In the genomic region with DNA sequence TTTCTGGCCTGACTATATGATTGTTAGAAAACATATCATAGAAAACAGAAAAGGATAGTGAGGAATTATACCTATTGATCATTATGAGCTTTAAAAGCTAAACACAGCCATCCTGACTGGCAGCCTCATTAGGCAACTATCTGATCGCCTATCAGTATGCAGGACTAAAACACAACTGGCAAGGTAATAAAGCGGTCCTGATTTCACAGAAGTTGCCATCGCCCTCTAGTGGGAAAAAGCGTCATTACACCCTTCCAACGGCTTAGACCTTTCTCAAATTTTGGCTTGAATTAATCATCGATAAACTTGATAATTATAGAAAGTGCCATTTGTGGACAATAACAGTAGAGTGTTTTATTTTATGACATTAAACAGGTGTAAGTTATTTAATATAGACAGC, we compare ENCODE assay signal across 10 mouse cellular contexts. TPM values are rescaled to one million over a fixed set of nuclear protein-coding genes. Genes with fewer than 3 reads are reported as not detected.
A peak's percentile ranks its signal among the peaks of the same experiment; 100 is the strongest.
DNase-seq lines count a peak whose midpoint lies in the region; ATAC-seq and TF ChIP-seq lines count a peak whose summit lies in the region.
"Had no signal": no experiment of that assay in that cellular context is flagged by ENCODE, and none has a peak within 500 bp of the region (broad histone marks: within the 10 kb centered on the region; RNA-seq: fewer than 3 reads in every experiment).

No protein-coding gene starts in this region.

- TF ChIP-seq CTCF in heart, postnatal 0 days (IDR thresholded peaks at IDR 0.05; ENCODE audit: low read depth): peak; percentile 87

- H3K9ac ChIP-seq in intestine, embryonic 14.5 days (ENCODE audit: low read length): no peak overlapping the region
- H3K9ac ChIP-seq in intestine, embryonic 16.5 days (ENCODE audit: low read depth, low read length): no peak overlapping the region
- H3K9ac ChIP-seq in heart, postnatal 0 days (replicated peaks; ENCODE audit: low read depth, low read length): no peak overlapping the region

- H3K9me3 ChIP-seq in intestine, embryonic 14.5 days (ENCODE audit: control insufficient read depth, low read length): no peaks in the 10 kb centered on the region
- H3K9me3 ChIP-seq in intestine, embryonic 16.5 days (ENCODE audit: control insufficient read depth, low read length): no peaks in the 10 kb centered on the region
- H3K9me3 ChIP-seq in heart, postnatal 0 days (replicated peaks; ENCODE audit: control insufficient read depth, low read length): no peaks in the 10 kb centered on the region
- H3K9me3 ChIP-seq: embryonic facial prominence, embryonic 13.5 days had no signal

- no peak for ATAC-seq in intestine, embryonic 14.5 days (replicated peaks; ENCODE audit: low FRiP score, low TSS enrichment, low read depth)
- ATAC-seq in intestine, embryonic 16.5 days: no peak; the same call in 1 of the 2 replicates
- no peak for ATAC-seq in heart, postnatal 0 days (ENCODE audit: insufficient read depth, low read depth)
- peak; percentile 78 for ATAC-seq in megakaryocyte-erythroid progenitor cell, adult 5-6 weeks (replicated peaks; ENCODE audit: low FRiP score, low TSS enrichment, poor library complexity, severe bottlenecking)

- H3K4me3 ChIP-seq in intestine, embryonic 14.5 days (ENCODE audit: low read depth, low read length): no peak overlapping the region
- no peak overlapping the region for H3K4me3 ChIP-seq in intestine, embryonic 16.5 days (ENCODE audit: low read length)
- no peak overlapping the region for H3K4me3 ChIP-seq in heart, postnatal 0 days (ENCODE audit: low read depth, low read length)
- H3K4me3 ChIP-seq: embryonic facial prominence, embryonic 13.5 days had no signal

- no peak for TF ChIP-seq EP300 in heart, postnatal 0 days (IDR thresholded peaks at IDR 0.05; ENCODE audit: low read depth)

- peak; percentile 71 for DNase-seq in intestine, embryonic 14.5 days (ENCODE audit: low spot score)
- DNase-seq in T-cell, adult 2 months (ENCODE audit: low spot score): peak; percentile 20
- peak; percentile 78 for DNase-seq in embryo, embryonic 10 days (ENCODE audit: low spot score)
- DNase-seq in heart, postnatal 0 days (ENCODE audit: low spot score): no peak
- peak; percentile 62 to 82 for DNase-seq in layer of hippocampus, postnatal 14 days (ENCODE audit: low spot score in 2 of 2)
- peak; percentile 70 for DNase-seq in splenic B cell, adult 2 months (ENCODE audit: low read depth, low spot score)

- no peaks in the 10 kb centered on the region for H3K36me3 ChIP-seq in intestine, embryonic 14.5 days (ENCODE audit: control insufficient read depth, insufficient read depth, low read length)
- H3K36me3 ChIP-seq in intestine, embryonic 16.5 days (ENCODE audit: control insufficient read depth, insufficient read depth, low read length): no peaks in the 10 kb centered on the region
- H3K36me3 ChIP-seq in heart, postnatal 0 days (replicated peaks; ENCODE audit: control insufficient read depth, insufficient read depth, low read length): no peaks in the 10 kb centered on the region
- no peaks in the 10 kb centered on the region for H3K36me3 ChIP-seq in splenic B cell, adult 2 months (ENCODE audit: control insufficient read depth, insufficient read depth, low read length, poor library complexity, severe bottlenecking)
- H3K36me3 ChIP-seq: embryonic facial prominence, embryonic 13.5 days had no signal

- H3K27me3 ChIP-seq in intestine, embryonic 14.5 days (replicated peaks; ENCODE audit: control insufficient read depth, insufficient read depth, low read length): no peaks in the 10 kb centered on the region
- no peaks in the 10 kb centered on the region for H3K27me3 ChIP-seq in intestine, embryonic 16.5 days (replicated peaks; ENCODE audit: control insufficient read depth, insufficient read depth, low read length)
- no peaks in the 10 kb centered on the region for H3K27me3 ChIP-seq in heart, postnatal 0 days (ENCODE audit: control insufficient read depth, insufficient read depth, low read length)
- no peaks in the 10 kb centered on the region for H3K27me3 ChIP-seq in splenic B cell, adult 2 months (ENCODE audit: control insufficient read depth, insufficient read depth, low read length, poor library complexity, severe bottlenecking)
- H3K27me3 ChIP-seq: embryonic facial prominence, embryonic 13.5 days had no signal

- H3K27ac ChIP-seq in intestine, embryonic 14.5 days (ENCODE audit: low read depth): no peak overlapping the region
- no peak overlapping the region for H3K27ac ChIP-seq in intestine, embryonic 16.5 days (ENCODE audit: low read length)
- H3K27ac ChIP-seq in heart, postnatal 0 days (ENCODE audit: low read depth): no peak overlapping the region
- H3K27ac ChIP-seq: embryonic facial prominence, embryonic 13.5 days; macrophage had no signal

- no peaks in the 10 kb centered on the region for H3K4me1 ChIP-seq in intestine, embryonic 14.5 days (replicated peaks; ENCODE audit: control insufficient read depth, insufficient read depth, low read length)
- no peaks in the 10 kb centered on the region for H3K4me1 ChIP-seq in intestine, embryonic 16.5 days (ENCODE audit: control insufficient read depth, insufficient read depth, low read length)
- H3K4me1 ChIP-seq in heart, postnatal 0 days (ENCODE audit: control insufficient read depth, insufficient read depth): no peaks in the 10 kb centered on the region
- H3K4me1 ChIP-seq: embryonic facial prominence, embryonic 13.5 days had no signal

- WGBS in intestine, embryonic 14.5 days: 15% methylated on average over 6 of the region's 6 CpGs
- WGBS in intestine, embryonic 16.5 days: 16% methylated on average over 6 of the region's 6 CpGs
- 12% methylated on average over 6 of the region's 6 CpGs for WGBS in heart, postnatal 0 days

- H3K4me2 ChIP-seq in intestine, embryonic 14.5 days (ENCODE audit: low read length): no peak overlapping the region
- H3K4me2 ChIP-seq in intestine, embryonic 16.5 days (ENCODE audit: low read depth, low read length): no peak overlapping the region
- H3K4me2 ChIP-seq in heart, postnatal 0 days (ENCODE audit: low read depth, low read length): no peak overlapping the region
- H3K4me2 ChIP-seq: embryonic facial prominence, embryonic 13.5 days had no signal

RNA-seq across cellular contexts. Expression of a gene that starts 9.2 kb away (rescaled TPM):
- 31.4 and 33.6 TPM in 2 replicates for polyA plus RNA-seq in intestine, embryonic 14.5 days (2014; fragmentation: Nextera tagmentation; extraction: Ambion mirVana)
- polyA plus RNA-seq in intestine, embryonic 16.5 days (2015; fragmentation: Nextera tagmentation; extraction: Ambion mirVana): 24.4 and 25.0 TPM in 2 replicates
- 26.1 and 29.6 TPM in 2 replicates for total RNA-seq in heart, postnatal 0 days (2014; rRNA removed; ENCODE audit: low replicate concordance)
- 11.9 and 12.5 TPM in 2 replicates for polyA plus RNA-seq in heart, postnatal 0 days (2015; fragmentation: Nextera tagmentation; extraction: Ambion mirVana)
- total RNA-seq in layer of hippocampus, postnatal 14 days (2021): 10 to 100 TPM; 26.1 to 28.1 TPM
- 30.8 and 31.9 TPM in 2 replicates for total RNA-seq in megakaryocyte-erythroid progenitor cell, adult 5-6 weeks (2014; fragmentation: Nextera tagmentation)
- 36.5 and 44.4 TPM in 2 replicates for total RNA-seq in megakaryocyte-erythroid progenitor cell, adult 5-6 weeks (2017)
